Mouse (Mus musculus): ENCODE measurements around the gene Csnk1e. TPM values are rescaled to one million over a fixed set of nuclear protein-coding genes. Genes with fewer than 3 reads are reported as not detected.

The Csnk1e gene
- polyA plus RNA-seq, 1 experiment from 2014 or later = 128 TPM

DNA sequence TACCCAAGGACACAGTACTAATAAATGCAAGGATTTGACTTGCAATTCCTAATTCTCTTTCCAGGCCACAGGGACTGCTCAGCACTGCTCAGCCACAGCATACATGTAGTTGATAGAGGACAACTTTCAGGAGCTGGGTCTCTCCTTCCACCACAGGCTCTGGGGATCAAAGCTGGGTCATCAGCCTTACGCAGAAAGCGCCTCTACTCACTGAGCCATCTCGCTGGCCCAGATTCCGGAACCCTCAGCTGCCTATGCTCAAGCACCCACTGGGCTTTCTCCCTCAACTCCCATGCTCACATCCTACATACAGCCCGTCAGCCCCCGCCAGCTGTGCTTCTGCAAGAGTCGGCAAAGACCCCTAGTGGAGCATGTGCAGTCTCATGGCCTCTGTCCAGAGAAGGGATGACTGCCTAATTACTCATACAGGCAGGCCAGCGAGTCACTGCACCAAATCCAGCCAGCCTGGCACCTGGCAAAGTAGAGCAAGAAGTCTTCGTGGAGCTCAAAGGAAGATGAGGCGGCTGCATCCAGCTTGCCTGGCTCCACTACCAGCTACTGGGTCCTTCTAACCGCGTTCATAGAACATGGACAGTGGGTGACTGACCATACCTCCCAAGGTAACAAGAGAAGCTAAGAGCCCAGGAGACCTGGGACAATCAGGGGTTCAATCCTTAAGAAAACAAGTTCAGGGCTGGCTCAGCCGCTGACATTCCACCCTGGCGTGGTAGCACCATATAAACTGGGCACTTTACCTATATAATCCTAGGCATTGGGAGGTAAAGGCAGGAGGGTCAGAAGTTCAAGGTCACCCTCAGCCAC, 55.9 kb downstream of the Csnk1e start:
- no peak for TF ChIP-seq CTCF (IDR thresholded peaks at IDR 0.05)
- ATAC-seq (no peak), DNase-seq (ENCODE audit: low read depth, low spot score) (no peak)
- POLR2A ChIA-PET = no interaction called here
- in situ Hi-C loops (cut with MboI; ENCODE audit: low pct_unique_long_range_greater_than_20kb) = no loop called here
- CTCF ChIA-PET = interaction anchor here (0.7 kb wide), 2 partner anchors 36 to 41 kb away, joined by 3 to 4 read pairs; no protein-coding TSS in a partner anchor
- H3K27me3 ChIP-seq = no peaks in the 10 kb centered on the region

DNA sequence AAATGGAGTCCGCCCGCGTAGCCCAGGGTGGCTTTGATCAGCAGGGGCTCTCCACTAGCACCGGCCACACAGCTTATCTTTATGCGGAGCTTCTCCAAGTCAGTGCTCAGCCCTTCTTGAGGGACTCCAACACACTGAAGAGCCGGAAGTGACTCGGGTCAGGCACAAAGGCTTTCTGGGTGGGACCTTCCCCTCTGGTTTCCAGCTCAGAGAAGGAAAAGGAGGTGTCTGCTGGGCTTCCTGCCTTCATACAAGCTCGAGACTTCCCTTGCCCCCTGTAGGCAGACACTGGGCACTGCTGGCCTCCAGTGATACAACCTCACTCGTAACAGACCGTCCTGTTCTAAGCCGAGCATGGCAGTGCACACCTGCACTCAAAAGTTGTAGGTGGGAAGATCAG, 58.6 kb downstream of the Csnk1e start:
- ChIA-PET POLR2A (no interaction called here), CTCF (interaction anchor here (1.2 to 1.5 kb wide), 3 partner anchors 8 to 70 kb away, joined by 3 to 5 read pairs (median 4); no protein-coding TSS in a partner anchor)
- no peak for TF ChIP-seq CTCF (IDR thresholded peaks at IDR 0.05)
- ATAC-seq (no peak), DNase-seq (ENCODE audit: low read depth, low spot score) (no peak)
- H3K27me3 ChIP-seq = no peaks in the 10 kb centered on the region
- in situ Hi-C loops (cut with MboI; ENCODE audit: low pct_unique_long_range_greater_than_20kb) = no loop called here

- POLR2A ChIA-PET = interaction anchor here (0.6 kb wide), 1 partner anchor 50 kb away, joined by 3 read pairs; no protein-coding TSS in a partner anchor
- CTCF ChIA-PET = no interaction called here
- no peak for DNase-seq (ENCODE audit: low read depth, low spot score)
- ATAC-seq = no peak
- no peaks in the 10 kb centered on the region for H3K27me3 ChIP-seq
- in situ Hi-C loops (cut with MboI; ENCODE audit: low pct_unique_long_range_greater_than_20kb) = no loop called here
- TF ChIP-seq CTCF (IDR thresholded peaks at IDR 0.05) = no peak
Observed at GRCm38 (mm10) chr15:79395281-79395680, 60.1 kb downstream of the Csnk1e start.

DNA sequence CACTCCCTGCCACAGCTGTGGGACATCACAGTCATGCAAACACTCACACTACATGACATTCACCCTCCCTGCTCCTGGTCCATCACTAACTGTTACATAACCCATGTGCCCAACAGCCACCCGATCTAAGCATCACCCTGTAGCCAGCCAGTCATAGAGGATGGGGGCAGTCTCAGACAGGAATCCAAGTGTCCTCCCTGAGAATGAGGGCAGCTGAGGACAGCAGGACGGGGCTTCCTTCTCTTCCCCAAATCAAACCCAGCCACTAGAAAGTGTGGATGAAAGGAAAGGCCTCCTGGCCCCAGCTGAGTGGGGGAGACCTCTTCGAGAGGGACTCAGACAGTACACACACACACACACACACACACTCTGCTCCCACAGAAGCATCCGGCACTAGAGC, 60.5 kb downstream of the Csnk1e start:
- POLR2A ChIA-PET = interaction anchor here (0.6 to 1.4 kb wide), 2 partner anchors 43 to 50 kb away, joined by 3 read pairs; no protein-coding TSS in a partner anchor
- in situ Hi-C loops (cut with MboI; ENCODE audit: low pct_unique_long_range_greater_than_20kb) = no loop called here
- no peak for TF ChIP-seq CTCF (IDR thresholded peaks at IDR 0.05)
- DNase-seq (ENCODE audit: low read depth, low spot score) = no peak
- ATAC-seq = no peak
- H3K27me3 ChIP-seq = no peaks in the 10 kb centered on the region
- CTCF ChIA-PET = interaction anchor here (1.5 kb wide), 1 partner anchor 72 kb away, joined by 3 read pairs; no protein-coding TSS in a partner anchor

DNA sequence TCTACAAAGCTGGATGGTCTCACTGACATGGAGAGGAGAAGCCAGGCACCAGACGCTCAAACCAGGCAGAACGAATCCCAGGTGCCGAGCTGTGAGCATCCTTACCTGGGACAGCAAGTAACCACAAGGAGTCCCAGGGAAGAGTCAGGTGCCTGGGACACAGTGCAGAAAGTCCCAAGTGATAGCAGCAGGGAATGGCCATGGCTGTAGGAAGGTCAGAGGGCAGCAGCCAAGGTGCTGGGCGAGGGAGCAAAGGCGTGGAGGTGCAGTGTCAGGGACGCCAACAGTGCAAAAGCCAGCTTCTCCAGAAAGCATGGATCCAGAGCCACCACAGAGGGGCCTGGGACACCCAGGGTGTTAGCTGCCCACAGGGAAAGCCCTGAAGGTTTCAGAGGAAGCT, 62.3 kb downstream of the Csnk1e start:
- no peaks in the 10 kb centered on the region for H3K27me3 ChIP-seq
- no peak for TF ChIP-seq CTCF (IDR thresholded peaks at IDR 0.05)
- POLR2A ChIA-PET = interaction anchor here (0.7 to 1.7 kb wide), 4 partner anchors 11 to 1694 kb away, joined by 3 to 4 read pairs (median 3); no protein-coding TSS in a partner anchor
- no peak for DNase-seq (ENCODE audit: low read depth, low spot score)
- in situ Hi-C loops (cut with MboI; ENCODE audit: low pct_unique_long_range_greater_than_20kb) = no loop called here
- no peak for ATAC-seq
- CTCF ChIA-PET = interaction anchor here (1.5 to 2.4 kb wide), 2 partner anchors 12 to 73 kb away, joined by 3 to 5 read pairs; no protein-coding TSS in a partner anchor

DNA sequence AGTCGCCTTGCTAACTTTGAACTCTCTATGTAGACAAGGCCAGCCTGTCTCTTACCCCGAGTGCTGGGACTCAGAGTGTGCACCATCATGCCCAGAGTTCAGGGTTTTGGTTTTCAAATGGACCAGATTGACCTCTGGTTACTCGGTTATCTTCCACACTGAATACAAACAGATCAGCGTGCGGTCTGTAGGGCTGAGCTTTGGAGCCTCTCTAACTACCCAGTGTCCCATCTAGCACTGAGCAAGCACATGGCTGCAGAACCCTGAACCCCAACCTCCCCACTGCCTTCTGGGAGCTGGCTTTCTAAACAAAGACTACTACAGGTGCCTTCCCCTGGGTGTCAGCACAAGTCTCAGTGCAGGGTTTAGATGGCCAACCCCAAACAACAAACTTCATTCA, 62.8 kb downstream of the Csnk1e start:
- H3K27me3 ChIP-seq = no peaks in the 10 kb centered on the region
- DNase-seq (ENCODE audit: low read depth, low spot score) = no peak

GRCm38 (mm10) chr15:79391447-79392093, 63.8 kb downstream of the Csnk1e start:
- in situ Hi-C loops (cut with MboI; ENCODE audit: low pct_unique_long_range_greater_than_20kb) = no loop called here
- no peaks in the 10 kb centered on the region for H3K27me3 ChIP-seq
- CTCF ChIA-PET = interaction anchor here (1.1 to 2.4 kb wide), 3 partner anchors 10 to 75 kb away, joined by 3 to 5 read pairs (median 3); no protein-coding TSS in a partner anchor
- DNase-seq (ENCODE audit: low read depth, low spot score) (peak; percentile 98), ATAC-seq (peak; percentile 87)
- POLR2A ChIA-PET = interaction anchor here (0.9 to 1.5 kb wide), 3 partner anchors 12 to 33 kb away, joined by 4 to 5 read pairs (median 4); partner anchors contain the start of gene Tmem184b
- TF ChIP-seq CTCF (IDR thresholded peaks at IDR 0.05) = no peak

More for the DNA sequence above, 62.8 kb downstream of the Csnk1e start:
- TF ChIP-seq CTCF (IDR thresholded peaks at IDR 0.05) = no peak
- ChIA-PET CTCF (interaction anchor here (2.4 kb wide), 1 partner anchor 11 kb away, joined by 5 read pairs; no protein-coding TSS in a partner anchor), POLR2A (interaction anchor here (0.6 to 1.7 kb wide), 4 partner anchors 12 to 1694 kb away, joined by 3 to 4 read pairs (median 3); no protein-coding TSS in a partner anchor)
- no peak for ATAC-seq
- in situ Hi-C loops (cut with MboI; ENCODE audit: low pct_unique_long_range_greater_than_20kb) = no loop called here

DNA sequence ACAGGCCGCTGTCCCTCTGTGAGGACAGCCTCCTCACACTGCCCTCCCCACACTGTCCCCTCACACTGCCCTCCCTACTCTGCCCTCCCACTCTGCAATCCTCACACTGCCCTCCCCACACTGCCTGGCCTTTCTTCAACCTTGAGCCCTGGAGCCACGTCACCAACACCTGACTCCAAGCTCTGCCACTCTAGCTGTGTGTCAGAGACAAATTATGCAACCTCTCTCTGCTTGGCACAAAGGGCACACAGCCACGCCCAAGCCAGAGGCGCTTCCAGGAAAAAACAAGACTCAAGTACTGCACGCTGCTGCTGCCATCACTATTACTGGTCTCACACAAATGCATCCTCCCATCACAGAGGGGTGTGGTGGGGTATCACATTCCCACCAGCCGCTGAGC, 64.9 kb downstream of the Csnk1e start:
- ChIA-PET POLR2A (interaction anchor here (1.0 to 1.5 kb wide), 2 partner anchors 11 to 13 kb away, joined by 4 read pairs; partner anchors contain the start of gene Tmem184b), CTCF (no interaction called here)
- TF ChIP-seq CTCF (IDR thresholded peaks at IDR 0.05) = no peak
- in situ Hi-C loops (cut with MboI; ENCODE audit: low pct_unique_long_range_greater_than_20kb) = no loop called here
- no peak for ATAC-seq
- H3K27me3 ChIP-seq = no peaks in the 10 kb centered on the region
- no peak for DNase-seq (ENCODE audit: low read depth, low spot score)

- in situ Hi-C loops (cut with MboI; ENCODE audit: low pct_unique_long_range_greater_than_20kb) = loop anchor here (10.0 kb wide), 1 partner anchor 153 kb away; no protein-coding TSS in a partner anchor
- no peak for TF ChIP-seq CTCF (IDR thresholded peaks at IDR 0.05)
- ATAC-seq (no peak), DNase-seq (ENCODE audit: low read depth, low spot score) (no peak)
- CTCF ChIA-PET = interaction anchor here (1.6 kb wide), 2 partner anchors 9 to 65 kb away, joined by 3 to 5 read pairs; no protein-coding TSS in a partner anchor
- POLR2A ChIA-PET = interaction anchor here (1.4 kb wide), 1 partner anchor 48 kb away, joined by 3 read pairs; no protein-coding TSS in a partner anchor
- H3K27me3 ChIP-seq = no peaks in the 10 kb centered on the region
Observed at GRCm38 (mm10) chr15:79388171-79388570, 67.2 kb downstream of the Csnk1e start.

DNA sequence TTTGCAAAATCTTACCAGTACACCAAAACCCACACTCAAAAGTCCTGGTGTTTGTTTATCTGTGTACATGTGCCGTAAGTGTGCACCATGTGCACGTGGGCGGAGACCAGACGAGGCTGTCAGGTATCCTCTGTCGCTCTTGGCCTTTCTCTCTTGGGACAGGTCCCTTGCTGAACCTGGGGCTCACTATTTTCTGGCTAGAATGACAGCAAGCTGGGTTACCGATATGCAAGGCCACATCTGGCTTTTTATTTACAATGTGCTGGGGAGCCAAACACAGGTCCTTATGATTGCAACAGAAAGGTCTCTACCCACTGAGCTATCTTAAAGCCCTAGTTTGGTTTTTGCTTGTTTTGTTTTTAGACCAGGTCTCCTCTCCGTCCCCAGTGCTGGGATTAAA, 67.8 kb downstream of the Csnk1e start:
- in situ Hi-C loops (cut with MboI; ENCODE audit: low pct_unique_long_range_greater_than_20kb) = loop anchor here (10.0 kb wide), 1 partner anchor 153 kb away; no protein-coding TSS in a partner anchor
- no peaks in the 10 kb centered on the region for H3K27me3 ChIP-seq
- ChIA-PET POLR2A (interaction anchor here (1.0 to 1.4 kb wide), 2 partner anchors 29 to 48 kb away, joined by 3 read pairs; no protein-coding TSS in a partner anchor), CTCF (interaction anchor here (1.3 to 1.6 kb wide), 3 partner anchors 9 to 79 kb away, joined by 3 to 5 read pairs (median 4); no protein-coding TSS in a partner anchor)
- DNase-seq (ENCODE audit: low read depth, low spot score) (no peak), ATAC-seq (no peak)
- no peak for TF ChIP-seq CTCF (IDR thresholded peaks at IDR 0.05)

Measured in Patski (cell line).